Mouse (Mus musculus) G1E (cell line): ENCODE measurements at regions not wholly inside any gene's neighbourhood (a gene's known extent, or its start where the extent isn't known, plus 50 kb on each side); places are given as distances from the start of the nearest gene placed in this dataset.

Source experiments
- CTCF ChIP-seq: IDR thresholded peaks from 2 replicates; pipeline ENCODE4 v1.5.1; 2012; ENCODE audit warnings: low read depth, low read length, inconsistent platforms, mixed read lengths
- POLR2AphosphoS5 ChIP-seq: IDR thresholded peaks from 2 replicates; pipeline ENCODE4 v1.6.1; 2012; ENCODE audit warnings: low read depth, low read length, inconsistent platforms; ENCODE audit not compliant: insufficient replicate concordance

- no peak for TF ChIP-seq CTCF
- TF ChIP-seq POLR2AphosphoS5: no peak
These were observed 386.4 kb upstream of the Sash1 start for GRCm38 (mm10) chr10:9272243-9272642.
